Mouse (Mus musculus): Measurements from ENCODE around the gene Mvk. TPM values are rescaled to one million over a fixed set of nuclear protein-coding genes. Genes with fewer than 3 reads are reported as not detected.

Mvk gene
- total RNA-seq, 2 experiments from 2014 or later: 8.7 to 10.2 TPM

GRCm38 (mm10) chr5:114507394-114507793 lies 63.3 kb downstream of the Mvk start:
- intact Hi-C loops (cut with DNase I): no loop called here
- DNase-seq: peak; percentile 62 to 73

DNA sequence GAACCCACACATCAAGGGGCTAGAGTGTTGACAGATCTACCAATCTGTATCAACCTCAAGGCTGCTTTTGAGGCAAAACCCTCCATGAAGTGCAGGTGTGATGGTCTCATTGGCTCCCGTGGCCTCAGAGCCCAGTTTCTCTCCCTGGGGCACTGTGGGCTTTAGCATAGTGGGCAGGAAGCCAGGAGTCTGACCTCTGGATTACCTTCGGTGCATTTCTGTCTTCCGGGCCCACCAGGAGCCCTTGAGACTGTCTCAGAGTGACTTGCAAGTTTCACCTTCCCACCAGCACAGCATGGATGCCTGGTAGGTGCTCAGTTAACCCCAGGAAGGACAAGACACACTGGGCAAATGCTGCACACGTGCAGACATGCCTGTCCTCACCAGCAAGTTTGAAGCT lies 63.9 kb downstream of the Mvk start:
- intact Hi-C loops (cut with DNase I): no loop called here
- DNase-seq: peak; percentile 24 to 33

DNA sequence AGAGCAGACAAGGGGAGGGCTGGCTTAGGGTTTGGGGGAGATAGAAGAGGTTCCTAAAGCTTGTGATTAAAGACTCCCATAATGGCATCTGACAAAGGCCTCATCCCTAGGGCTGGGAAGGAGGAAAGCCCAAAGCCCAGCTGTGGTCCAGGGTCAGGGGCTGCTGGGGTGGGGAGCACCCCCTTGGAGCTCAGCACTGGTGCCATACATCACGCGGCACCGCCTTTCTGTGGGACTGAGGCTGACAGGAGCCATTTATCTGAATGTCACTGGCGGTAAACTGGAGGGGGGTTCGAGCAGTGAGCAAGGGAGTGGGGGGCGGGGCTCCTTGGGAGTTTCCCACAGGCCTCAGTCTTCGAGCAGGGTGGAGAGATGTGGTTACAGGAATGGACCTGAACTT lies 65.4 kb downstream of the Mvk start:
- no peak for DNase-seq
- intact Hi-C loops (cut with DNase I): no loop called here

Small RNA genes within 50 kb of the gene (microRNA-seq; reads per million reads assigned to microRNA genes)
- gene Mir7027: 0 to 0.35 reads per million in 2 experiments

Other genes with a start within 250 kb of the Mvk start
- not detected for gene Foxn4, start 170.5 kb upstream of the Mvk start, total RNA-seq (2021)
- under 1 TPM in 1 of 2 experiments, not detected in 1; 0.29 TPM for gene Myo1h, start 155.1 kb upstream of the Mvk start, total RNA-seq (2021)
- 10 to 100 TPM; 80.7 to 80.8 TPM for gene Kctd10, start 63.8 kb upstream of the Mvk start, total RNA-seq (2021)
- gene Ube3b, start 63.7 kb upstream of the Mvk start, total RNA-seq (2021): 10 to 100 TPM; 68.1 to 70.7 TPM
- gene Mmab, start 209 bp upstream of the Mvk start, total RNA-seq (2021): 10 to 100 TPM; 10.6 TPM
- 1 to 10 TPM; 7.2 to 8.0 TPM for gene Fam222a, start 123.7 kb downstream of the Mvk start, total RNA-seq (2021)
- gene Trpv4, start 214.2 kb downstream of the Mvk start, total RNA-seq (2021): 1 to 10 TPM; 2.9 to 6.0 TPM
- 10 to 100 TPM; 20.6 to 21.5 TPM for gene Gltp, start 246.7 kb downstream of the Mvk start, total RNA-seq (2021)

All from heart, postnatal 10 days (tissue).